Mouse (Mus musculus): ENCODE data around the gene Ethe1. TPM values are rescaled to one million over a fixed set of nuclear protein-coding genes. Genes with fewer than 3 reads are reported as not detected.

Ethe1 gene
- 1 to 10 TPM; 4.1 to 7.9 TPM for total RNA-seq (2023)

DNA sequence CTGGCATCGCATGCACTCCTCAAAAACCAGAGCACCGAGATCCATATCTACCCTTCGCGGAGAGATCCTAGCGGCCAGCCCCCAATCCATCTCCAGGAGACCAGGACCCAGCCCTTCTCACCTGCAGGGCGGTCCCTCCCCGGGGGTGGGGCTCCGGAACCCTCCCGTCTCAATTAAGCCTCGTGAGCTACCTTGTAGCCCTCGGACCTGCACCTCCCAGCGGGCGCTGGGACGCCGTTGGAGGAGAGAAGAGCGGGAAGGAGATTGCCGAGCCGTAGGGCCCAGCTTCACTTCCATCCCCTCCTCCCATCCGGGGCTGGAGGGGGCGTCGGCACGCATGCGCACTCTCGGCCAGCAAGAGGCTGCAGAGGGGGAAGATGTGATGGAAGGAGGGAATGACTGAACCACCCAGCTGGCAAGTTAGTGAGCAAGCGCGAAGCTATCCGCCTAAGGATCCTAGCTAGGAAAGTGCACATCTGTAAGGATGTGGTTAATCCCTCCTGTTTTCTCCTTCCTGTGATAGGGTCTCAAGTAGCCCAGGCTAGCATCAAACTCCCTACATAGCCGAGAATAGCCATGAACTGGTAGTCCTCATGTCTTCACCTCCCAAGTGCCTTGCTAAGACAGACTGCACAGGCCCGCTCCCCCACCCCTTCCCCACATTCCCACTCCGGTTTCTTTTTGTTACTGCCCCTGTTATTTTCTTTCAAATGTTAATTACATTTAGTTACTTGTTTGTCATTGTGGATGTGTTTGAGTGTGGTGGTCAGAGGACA lies at the start of gene Ethe1, which contains the start of gene Zfp575:
TSS of gene Ethe1 (plus strand) at position 214 of the 776 bp plus-strand sequence.
TSS of gene Zfp575 (minus strand) at position 312 of the 776 bp plus-strand sequence.

GRCm38 (mm10) chr7:24546068-24546614 lies 41.2 kb upstream of the Ethe1 start, which contains the start of the genes Pinlyp and Xrcc1:
TSS of gene Pinlyp (minus strand) at chr7:24546118.
TSS of gene Xrcc1 (plus strand) at chr7:24546289.

GRCm38 (mm10) chr7:24610144-24610878 lies 23.0 kb downstream of the Ethe1 start, which contains the start of gene Phldb3:
TSS of gene Phldb3 (plus strand) at chr7:24610763.

DNA sequence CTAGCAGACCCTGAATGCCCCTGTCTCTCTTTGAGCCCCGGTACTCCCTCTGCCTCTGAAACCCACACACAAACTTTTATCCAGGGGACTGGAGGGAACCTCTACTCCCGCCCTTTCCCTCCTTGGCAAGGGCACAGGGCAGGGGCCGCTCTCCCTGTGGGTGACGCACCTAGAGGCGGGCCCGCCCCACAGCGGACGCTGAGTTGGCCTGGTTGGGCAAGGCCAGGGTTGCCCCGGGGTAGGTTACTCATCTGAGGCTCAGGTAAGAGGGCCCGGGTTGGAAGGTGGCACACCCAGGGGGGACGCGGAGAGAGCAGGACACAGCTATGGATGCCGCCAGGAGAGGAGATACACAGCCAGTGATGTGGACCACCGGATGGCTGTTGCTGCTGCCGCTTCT lies 48.9 kb downstream of the Ethe1 start, which contains the start of gene Lypd3:
TSS of gene Lypd3 (plus strand) at position 287 of the 400 bp plus-strand sequence.

Other genes starting within 250 kb of the Ethe1 start
- not detected for gene Lypd5, start 238.3 kb upstream of the Ethe1 start, total RNA-seq (2023)
- gene Kcnn4, start 217.3 kb upstream of the Ethe1 start, total RNA-seq (2023): 100 to 1,000 TPM; 172 to 196 TPM
- 100 to 1,000 TPM; 117 to 120 TPM for gene Smg9, start 187.9 kb upstream of the Ethe1 start, total RNA-seq (2023)
- 10 to 100 TPM in 1 of 2 experiments, 1 to 10 TPM in 1; 5.4 to 11.9 TPM for gene Irgc1, start 135.2 kb upstream of the Ethe1 start, total RNA-seq (2023)
- 100 to 1,000 TPM; 116 to 136 TPM for gene Plaur, start 125.1 kb upstream of the Ethe1 start, total RNA-seq (2023)
- under 1 TPM in 1 of 2 experiments, not detected in 1; 0.26 TPM for gene Cadm4, start 105.5 kb upstream of the Ethe1 start, total RNA-seq (2023)
- gene Zfp428, start 80.5 kb upstream of the Ethe1 start, total RNA-seq (2023): 1 to 10 TPM in 1 of 2 experiments, under 1 TPM in 1; 0.90 to 1.2 TPM
- not detected for gene AC161166.1, start 75.1 kb upstream of the Ethe1 start, total RNA-seq (2023)
- gene Irgq, start 56.9 kb upstream of the Ethe1 start, total RNA-seq (2023): 10 to 100 TPM; 13.3 to 14.4 TPM
- gene Pinlyp, start 41.4 kb upstream of the Ethe1 start, total RNA-seq (2023): not detected
- gene Xrcc1, start 41.3 kb upstream of the Ethe1 start, total RNA-seq (2023): 10 to 100 TPM; 55.1 to 56.1 TPM
- gene Zfp575, start 98 bp downstream of the Ethe1 start, total RNA-seq (2023): not detected
- gene Phldb3, start 23.2 kb downstream of the Ethe1 start, total RNA-seq (2023): 1 to 10 TPM; 7.5 to 9.4 TPM
- gene Lypd3, start 49.0 kb downstream of the Ethe1 start, total RNA-seq (2023): not detected
- not detected for gene Tex101, start 89.1 kb downstream of the Ethe1 start, total RNA-seq (2023)
- not detected for gene BC049730, start 121.7 kb downstream of the Ethe1 start, total RNA-seq (2023)
- gene Gm4763, start 139.4 kb downstream of the Ethe1 start, total RNA-seq (2023): not detected
- under 1 TPM; 0.33 to 0.38 TPM for gene Cd177, start 172.8 kb downstream of the Ethe1 start, total RNA-seq (2023)
- not detected for gene Ceacam10, start 189.7 kb downstream of the Ethe1 start, total RNA-seq (2023)

Data from T-cell, adult 66 days (primary cell).